ENCODE assay signal across 1 mouse cellular context in the genomic region with DNA sequence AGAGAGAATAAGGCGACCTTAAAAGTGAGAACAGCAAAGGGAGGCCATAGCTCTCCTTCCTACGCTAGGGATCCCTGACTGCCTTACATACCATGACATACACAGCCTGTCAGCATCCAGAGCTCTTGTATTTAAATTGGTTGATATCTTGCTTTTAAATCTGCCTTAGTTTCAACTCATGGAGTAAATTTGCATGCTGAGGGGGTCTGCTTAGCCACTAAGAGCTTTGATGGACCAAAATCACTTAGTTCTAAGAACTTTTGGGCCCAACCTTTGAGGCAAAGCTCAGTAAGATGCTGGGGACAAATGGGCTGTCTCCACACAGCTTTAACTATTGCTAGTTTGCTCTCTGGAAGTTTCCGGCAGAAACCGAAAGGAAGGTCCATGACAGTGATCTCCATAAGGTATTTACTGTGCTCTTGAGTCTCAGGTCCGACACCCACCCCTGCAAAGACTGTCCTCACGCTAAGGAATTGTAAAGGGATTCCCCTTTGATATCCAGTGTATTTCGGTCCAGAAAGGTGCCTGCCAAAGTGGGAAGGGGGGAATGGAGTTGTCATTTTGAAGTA.
TF ChIP-seq lines count a peak whose summit lies in the region.

No protein-coding gene starts in this region.

TF ChIP-seq in CH12.LX, 34 proteins besides CTCF, POLR2A, EP300 and RAD21 (continued from another document):
- no peak for TF ChIP-seq ZMIZ1 (IDR thresholded peaks at IDR 0.05; ENCODE audit: low read depth, low read length)
- peak; percentile 21; the same call in 1 of the 2 replicates for TF ChIP-seq ETS1 (conservative IDR thresholded peaks at IDR 0.05; ENCODE audit: low read depth, low read length)
- TF ChIP-seq SIN3A (IDR thresholded peaks at IDR 0.05; ENCODE audit: low read length): no peak
- no peak for TF ChIP-seq UBTF (IDR thresholded peaks at IDR 0.05; ENCODE audit: low read depth, low read length)
- no peak for TF ChIP-seq ZC3H11A (IDR thresholded peaks at IDR 0.05; ENCODE audit: low read depth, low read length)
- 0 out of 2 replicates have a peak, but pooled peaks have one; percentile 9 for TF ChIP-seq ELF1 (IDR thresholded peaks at IDR 0.05; ENCODE audit: low read depth, low read length)
- TF ChIP-seq MEF2A (IDR thresholded peaks at IDR 0.05; ENCODE audit: borderline replicate concordance, low read depth, low read length): peak; percentile 15; the same call in 1 of the 2 replicates
- TF ChIP-seq MXI1 (IDR thresholded peaks at IDR 0.05; ENCODE audit: low read depth, low read length): no peak
- TF ChIP-seq MAX (IDR thresholded peaks at IDR 0.05; ENCODE audit: low read length): no peak
- TF ChIP-seq E2F4 (IDR thresholded peaks at IDR 0.05; ENCODE audit: insufficient replicate concordance, low read depth, low read length): no peak
- TF ChIP-seq MAFK (IDR thresholded peaks at IDR 0.05; ENCODE audit: insufficient replicate concordance, low read length): 0 out of 2 replicates have a peak, but pooled peaks have one; percentile 8
- no peak for TF ChIP-seq TBP (conservative IDR thresholded peaks at IDR 0.05; ENCODE audit: low read depth, low read length)
- TF ChIP-seq USF1 (IDR thresholded peaks at IDR 0.05; ENCODE audit: low read depth, low read length): no peak
- TF ChIP-seq GABPA (IDR thresholded peaks at IDR 0.05; ENCODE audit: insufficient replicate concordance, low read depth, low read length): no peak
- TF ChIP-seq KAT2A (IDR thresholded peaks at IDR 0.05; ENCODE audit: insufficient replicate concordance, low read length): 0 out of 2 replicates have a peak, but pooled peaks have one; percentile 18
- no peak for TF ChIP-seq MYC (IDR thresholded peaks at IDR 0.05; ENCODE audit: low read depth, low read length)
- TF ChIP-seq USF2 (conservative IDR thresholded peaks at IDR 0.05; ENCODE audit: low read depth, low read length): no peak
- TF ChIP-seq CHD1 (IDR thresholded peaks at IDR 0.05; ENCODE audit: low read depth, low read length): no peak
- no peak for TF ChIP-seq BHLHE40 (IDR thresholded peaks at IDR 0.05; ENCODE audit: low read depth, low read length)
- TF ChIP-seq NELFE (IDR thresholded peaks at IDR 0.05; ENCODE audit: low read depth, low read length): no peak
